Mouse (Mus musculus): ENCODE data around the gene Syn3.
"Not testable (repeated sequence)": the region's sequence is repeated elsewhere in the genome, so short reads cannot be mapped to it uniquely, and the experiment has no call there.

Syn3 gene

DNA sequence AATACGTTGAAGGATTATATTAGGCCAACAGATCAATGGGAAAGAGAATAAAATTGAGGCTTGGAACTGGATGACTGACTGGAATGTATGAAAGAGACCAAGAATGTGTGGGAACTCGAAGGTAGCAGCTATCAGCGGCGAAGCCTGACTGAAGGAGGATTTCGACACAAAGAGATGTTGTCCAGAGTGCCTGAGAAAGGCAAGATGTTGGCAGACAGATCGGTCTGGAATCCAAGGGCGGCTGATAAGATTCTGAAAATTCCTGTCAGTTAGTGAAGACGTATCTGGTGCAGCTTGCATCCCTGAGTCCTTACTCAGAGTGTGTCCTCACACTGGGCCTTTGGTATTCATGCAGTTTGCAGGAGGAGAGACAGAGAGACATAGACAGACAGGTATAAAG, 81.9 kb downstream of the Syn3 start:
- DNase-seq, result no peak

GRCm38 (mm10) chr10:86410868-86411267, 87.8 kb downstream of the Syn3 start:
- DNase-seq, result no peak

GRCm38 (mm10) chr10:86406952-86407351, 91.7 kb downstream of the Syn3 start:
- DNase-seq, result no peak

DNA sequence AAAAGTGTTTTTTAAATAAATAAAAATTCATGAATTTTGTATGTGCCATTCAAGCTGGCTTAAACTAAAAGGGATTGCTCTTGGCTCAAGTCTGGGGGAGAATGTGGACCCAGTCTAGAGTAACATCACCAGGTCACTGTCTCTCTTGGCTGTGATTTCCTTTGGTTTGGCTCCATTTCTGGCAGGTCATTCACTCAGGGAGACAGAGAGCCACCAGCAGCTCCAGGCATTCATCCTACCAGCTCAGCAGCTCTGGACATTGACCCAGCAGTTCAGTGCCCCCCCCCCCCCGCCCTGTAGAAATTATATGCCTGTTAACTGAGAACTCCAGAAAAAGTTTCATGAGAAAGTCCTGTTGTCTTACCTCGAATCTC, 100.4 kb downstream of the Syn3 start:
- DNase-seq, result no peak

GRCm38 (mm10) chr10:86397577-86398346, 100.9 kb downstream of the Syn3 start:
- DNase-seq, result no peak

DNA sequence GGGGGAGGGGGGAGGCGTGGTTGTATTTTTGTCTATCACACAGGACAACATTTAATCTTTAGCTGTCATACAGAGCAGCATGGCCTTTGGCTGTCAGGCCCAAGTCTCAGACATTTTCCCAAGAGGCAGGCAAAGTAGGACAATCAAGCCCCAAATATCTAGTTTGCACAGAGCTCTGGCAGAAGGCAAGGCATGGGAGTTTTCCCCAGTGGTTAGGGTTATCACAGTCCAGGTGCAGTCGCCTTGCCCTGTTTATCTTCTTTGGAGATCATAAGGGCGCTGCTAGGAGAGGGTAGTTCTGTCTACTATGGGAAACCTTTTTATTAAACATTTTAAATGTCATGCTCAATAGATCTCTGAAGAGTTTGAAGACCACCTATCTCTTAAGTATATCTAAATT, 106.3 kb downstream of the Syn3 start:
- no peak for DNase-seq

- no peak for DNase-seq
Observed at GRCm38 (mm10) chr10:86389913-86390312, 108.8 kb downstream of the Syn3 start.

DNA sequence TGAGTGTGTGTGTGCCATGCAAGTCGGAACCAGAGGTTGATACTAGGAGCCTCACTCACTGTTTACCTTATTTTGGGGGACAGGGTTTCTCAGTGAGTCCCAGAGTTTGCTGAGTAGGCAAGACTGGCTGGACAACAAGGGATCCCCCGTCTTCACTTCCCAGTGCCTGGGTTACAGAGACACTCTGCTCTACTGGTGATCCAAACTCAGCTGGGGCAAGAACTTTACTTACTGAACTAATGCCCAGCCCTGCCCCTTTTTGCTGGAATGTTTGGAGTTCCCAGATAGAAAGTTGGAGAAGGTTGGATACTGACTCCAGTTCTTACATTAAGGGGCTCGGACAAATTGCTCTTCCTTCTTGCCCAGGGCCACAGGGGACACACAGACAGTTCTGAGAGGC, 109.3 kb downstream of the Syn3 start:
- no peak for DNase-seq

- no peak for DNase-seq
Observed at GRCm38 (mm10) chr10:86388803-86389202, 109.9 kb downstream of the Syn3 start.

DNA sequence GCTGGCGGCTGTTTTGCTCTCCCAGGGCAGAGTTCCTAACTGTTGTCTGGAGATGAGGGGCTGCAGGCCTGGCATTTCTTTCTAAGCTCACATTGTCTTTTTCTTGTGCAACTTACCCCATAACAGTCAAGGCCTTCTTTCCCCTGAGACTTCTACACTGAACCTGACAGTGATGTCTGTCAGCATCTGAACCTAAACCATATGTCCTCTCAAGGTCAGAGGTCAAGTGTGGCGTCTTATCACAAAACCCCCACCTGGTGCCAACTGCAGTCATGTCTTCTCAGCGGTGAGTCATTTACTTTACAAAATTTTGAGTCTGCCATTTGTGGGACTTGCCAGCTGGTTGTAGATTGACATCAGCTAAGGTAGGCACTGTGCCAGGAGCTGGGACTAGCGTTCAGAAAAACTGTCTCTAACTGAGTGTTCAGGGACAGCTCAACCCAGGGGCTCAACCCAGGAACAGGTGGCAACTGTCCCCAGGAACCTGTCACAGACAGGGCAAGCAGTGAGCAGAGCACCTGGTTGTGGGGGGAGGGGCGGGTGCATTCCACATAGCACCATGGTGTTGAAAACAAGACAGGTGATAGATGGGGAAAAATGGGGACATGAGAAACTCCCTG, 110.8 kb downstream of the Syn3 start:
- DNase-seq, result no peak

- no peak for DNase-seq
Observed at GRCm38 (mm10) chr10:86386232-86386631, 112.5 kb downstream of the Syn3 start.

GRCm38 (mm10) chr10:86385656-86386055, 113.0 kb downstream of the Syn3 start:
- no peak for DNase-seq

- DNase-seq, result no peak
Observed at GRCm38 (mm10) chr10:86384655-86385054, 114.0 kb downstream of the Syn3 start.

DNA sequence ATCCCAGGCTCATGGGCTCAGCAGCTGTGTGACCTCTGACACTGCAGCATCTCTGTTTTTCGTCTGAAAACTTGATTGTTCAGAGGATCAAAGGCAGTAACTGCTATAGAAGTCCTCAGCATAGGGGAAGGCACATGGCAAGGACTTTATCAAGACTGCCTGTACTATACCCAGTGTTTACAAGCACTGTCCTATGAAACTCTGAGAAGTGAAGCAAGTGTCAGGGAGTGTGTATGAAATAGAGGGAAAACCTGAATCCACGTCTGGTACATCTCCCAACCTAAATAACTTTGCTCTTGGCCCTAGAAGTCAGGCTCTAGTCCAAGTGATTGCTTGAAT, 116.8 kb downstream of the Syn3 start:
- DNase-seq, result no peak

DNA sequence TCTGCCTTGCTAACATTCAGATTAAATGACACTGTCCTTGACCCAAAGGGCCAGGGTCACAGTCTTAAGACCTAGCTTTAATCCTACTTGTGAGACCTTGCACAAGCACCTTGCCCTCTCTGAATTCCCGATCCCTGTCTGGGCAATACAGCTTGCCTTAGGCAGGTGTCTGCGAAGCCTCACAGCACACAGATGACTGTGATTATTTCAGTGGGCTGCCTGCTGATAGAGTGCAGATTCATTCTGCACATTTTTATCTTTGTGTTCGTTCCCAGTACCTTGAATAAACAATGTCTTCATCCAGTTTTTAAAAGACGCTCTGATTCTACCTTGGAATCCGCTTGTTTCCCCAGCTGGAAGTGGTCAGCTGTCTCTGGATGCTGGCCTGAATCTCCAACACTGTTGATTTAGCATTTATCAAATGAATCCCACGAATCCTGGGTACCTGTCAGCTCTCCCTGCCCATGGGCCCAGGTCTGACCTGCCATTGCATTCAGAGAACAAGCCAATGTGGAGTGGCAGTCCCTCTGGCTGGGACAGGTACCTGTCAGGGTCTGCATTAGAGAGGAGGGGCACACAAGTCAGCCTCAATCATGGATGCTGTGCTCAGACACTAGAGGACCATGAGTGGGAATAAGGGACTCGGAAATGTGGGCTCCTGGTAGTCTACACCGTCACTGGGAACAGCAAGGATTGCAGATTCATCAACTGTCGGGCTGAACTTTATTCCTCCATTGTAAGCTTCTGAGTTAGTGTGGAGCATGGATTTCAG, 117.4 kb downstream of the Syn3 start:
- no peak for DNase-seq

DNA sequence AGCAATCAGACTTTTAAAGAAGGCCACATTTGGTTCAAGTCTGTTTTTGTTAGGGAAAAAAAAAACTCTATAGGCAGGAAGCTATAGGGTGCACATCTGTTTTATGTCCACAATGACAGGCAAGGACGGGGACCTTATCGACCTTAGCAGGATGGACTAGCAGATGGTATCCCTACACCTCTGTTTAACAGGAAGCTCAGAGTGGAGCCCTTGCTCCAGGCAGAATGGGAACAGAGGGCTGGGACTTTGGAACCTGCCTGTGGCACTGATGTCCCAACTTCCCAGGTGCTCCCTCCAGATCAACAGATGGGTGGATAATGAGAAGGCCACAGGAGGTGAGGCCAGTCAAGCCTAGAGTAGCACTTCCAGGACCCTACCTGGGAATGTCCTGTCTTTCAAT, 118.1 kb downstream of the Syn3 start:
- no peak for DNase-seq

- not testable (repeated sequence) for DNase-seq
Observed at GRCm38 (mm10) chr10:86378803-86379202, 119.9 kb downstream of the Syn3 start.

GRCm38 (mm10) chr10:86376392-86377185, 122.1 kb downstream of the Syn3 start:
- no peak for DNase-seq

GRCm38 (mm10) chr10:86375903-86376302, 122.8 kb downstream of the Syn3 start:
- peak; percentile 66 for DNase-seq

DNA sequence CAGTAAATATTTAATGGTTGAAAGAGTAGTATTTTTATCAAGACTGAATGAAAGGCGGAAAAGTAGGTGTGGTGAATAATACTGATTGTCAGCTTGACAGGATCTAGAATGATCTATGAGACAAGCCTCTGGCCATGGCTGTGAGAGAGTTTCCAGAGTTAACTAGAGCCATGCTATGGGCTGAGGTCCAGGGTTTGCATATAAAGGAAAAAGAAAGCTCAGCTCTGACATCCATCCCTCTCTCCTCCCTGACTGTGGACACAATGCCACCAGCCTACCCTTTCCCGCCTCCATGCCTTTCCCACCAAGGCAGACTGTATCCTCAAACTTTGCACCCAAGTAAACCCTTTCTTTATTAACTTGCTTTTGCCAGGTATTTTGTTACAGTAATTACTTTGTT, 124.6 kb downstream of the Syn3 start:
- no peak for DNase-seq

DNA sequence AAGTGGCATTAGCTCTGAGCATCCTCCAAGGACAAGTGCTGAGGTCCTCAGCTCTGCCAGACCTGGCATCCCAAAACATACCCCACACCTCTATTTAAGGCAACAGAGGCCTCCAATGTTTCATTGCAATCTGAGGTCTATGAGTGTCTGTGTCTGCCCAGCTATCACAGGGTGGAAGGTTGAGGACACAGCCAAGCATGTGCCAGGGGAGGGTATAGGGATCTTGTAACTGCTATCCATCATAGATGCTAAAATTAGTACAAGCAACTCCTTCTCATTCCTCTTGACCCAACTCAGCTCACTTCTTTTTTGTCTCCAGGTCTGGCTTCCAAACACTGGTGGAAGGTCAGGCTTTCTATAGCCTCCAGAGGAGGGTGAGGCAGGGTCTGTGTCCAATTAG, 127.1 kb downstream of the Syn3 start:
- no peak for DNase-seq

DNA sequence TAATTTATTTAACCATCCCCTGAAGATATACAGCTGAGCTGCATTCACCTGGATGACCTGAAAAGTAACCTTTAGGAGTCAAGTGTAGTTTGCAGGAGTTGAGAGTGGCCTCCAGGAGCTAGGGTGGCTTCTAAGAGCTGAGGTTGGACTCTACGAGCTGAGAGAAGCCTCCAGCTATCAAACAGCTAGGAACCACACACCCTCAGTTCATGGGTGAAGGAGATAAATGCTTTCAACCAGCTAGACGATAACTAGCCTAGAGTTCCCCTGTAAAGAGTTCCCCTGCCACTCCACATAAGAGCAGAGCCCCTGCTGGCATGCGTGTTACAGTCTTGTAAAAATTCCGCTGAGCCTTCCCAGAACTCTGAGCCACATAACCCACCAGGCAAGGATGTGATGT, 129.3 kb downstream of the Syn3 start:
- DNase-seq, result no peak

DNA sequence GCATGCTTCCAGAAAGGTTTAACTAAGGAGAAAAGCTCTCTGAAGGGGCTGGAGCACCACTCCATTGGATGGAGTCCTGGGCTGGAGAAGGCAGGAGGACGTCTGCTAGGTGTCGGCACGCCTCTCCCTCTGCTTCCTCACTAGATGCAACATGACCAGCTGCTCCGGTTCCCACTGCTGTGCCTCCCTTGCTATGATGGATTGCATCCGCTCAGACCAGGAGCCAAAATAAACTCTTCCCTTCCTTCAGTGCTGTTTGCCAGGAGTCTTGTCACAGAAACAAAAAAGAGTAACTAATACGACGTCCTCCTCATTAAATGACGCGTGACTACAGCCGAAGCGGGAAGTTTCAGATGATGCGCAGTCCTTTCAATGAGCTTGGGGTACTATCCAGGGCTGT, 129.9 kb downstream of the Syn3 start:
- peak; percentile 86 for DNase-seq
